Mouse (Mus musculus): ENCODE measurements around the gene Mycbpap. TPM values are rescaled to one million over a fixed set of nuclear protein-coding genes. Genes with fewer than 3 reads are reported as not detected.
A peak's percentile ranks its signal among the peaks of the same experiment; 100 is the strongest.

Gene Mycbpap
- polyA plus RNA-seq (2012; ENCODE audit: insufficient read depth, insufficient read length, missing spikeins): not detected in 2 replicates

GRCm38 (mm10) chr11:94521219-94521843 lies at the start of gene Mycbpap:
TSS of gene Mycbpap (minus strand) at chr11:94521742.
- Histone ChIP-seq H3K4me3 (ENCODE audit: insufficient read depth, low read depth, low read length) (peak within 1 kb of the TSS; percentile 55), H3K4me1 (ENCODE audit: control insufficient read depth, insufficient read depth, insufficient read length, low read length) (no peaks in the 10 kb centered on the region), H3K27ac (replicated peaks; ENCODE audit: low read depth, low read length) (no peak within 1 kb of the TSS)

- no peak overlapping the region for H3K4me3 ChIP-seq (ENCODE audit: insufficient read depth, low read depth, low read length)
- peak overlapping the region; percentile 95 for H3K27ac ChIP-seq (replicated peaks; ENCODE audit: low read depth, low read length)
- peaks cover 8% of the 10 kb centered on the region for H3K4me1 ChIP-seq (ENCODE audit: control insufficient read depth, insufficient read depth, insufficient read length, low read length)
Measured at GRCm38 (mm10) chr11:94570612-94571011, 49.1 kb upstream of the Mycbpap start.

- Histone ChIP-seq H3K4me1 (ENCODE audit: control insufficient read depth, insufficient read depth, insufficient read length, low read length) (peaks cover 5% of the 10 kb centered on the region), H3K27ac (replicated peaks; ENCODE audit: low read depth, low read length) (no peak overlapping the region), H3K4me3 (ENCODE audit: insufficient read depth, low read depth, low read length) (no peak overlapping the region)
Measured at GRCm38 (mm10) chr11:94567326-94567725, 45.8 kb upstream of the Mycbpap start.

- no peak overlapping the region for H3K4me3 ChIP-seq (ENCODE audit: insufficient read depth, low read depth, low read length)
- peaks cover 5% of the 10 kb centered on the region for H3K4me1 ChIP-seq (ENCODE audit: control insufficient read depth, insufficient read depth, insufficient read length, low read length)
- no peak overlapping the region for H3K27ac ChIP-seq (replicated peaks; ENCODE audit: low read depth, low read length)
Measured at GRCm38 (mm10) chr11:94566534-94566933, 45.0 kb upstream of the Mycbpap start.

- H3K4me3 ChIP-seq (ENCODE audit: insufficient read depth, low read depth, low read length): no peak overlapping the region
- H3K27ac ChIP-seq (replicated peaks; ENCODE audit: low read depth, low read length): no peak overlapping the region
- no peaks in the 10 kb centered on the region for H3K4me1 ChIP-seq (ENCODE audit: control insufficient read depth, insufficient read depth, insufficient read length, low read length)
Measured at GRCm38 (mm10) chr11:94565151-94565479, 43.6 kb upstream of the Mycbpap start.

GRCm38 (mm10) chr11:94564437-94565150 lies 43.1 kb upstream of the Mycbpap start, which contains the start of gene Chad:
TSS of gene Chad (plus strand) at chr11:94565047.
- Histone ChIP-seq H3K4me1 (ENCODE audit: control insufficient read depth, insufficient read depth, insufficient read length, low read length) (no peaks in the 10 kb centered on the region), H3K27ac (replicated peaks; ENCODE audit: low read depth, low read length) (no peak within 1 kb of the TSS), H3K4me3 (ENCODE audit: insufficient read depth, low read depth, low read length) (peak within 1 kb of the TSS; percentile 31; the same call in 1 of the 2 replicates)

GRCm38 (mm10) chr11:94563821-94564220 lies 42.3 kb upstream of the Mycbpap start:
- H3K4me3 ChIP-seq (ENCODE audit: insufficient read depth, low read depth, low read length): no peak overlapping the region
- no peaks in the 10 kb centered on the region for H3K4me1 ChIP-seq (ENCODE audit: control insufficient read depth, insufficient read depth, insufficient read length, low read length)
- no peak overlapping the region for H3K27ac ChIP-seq (replicated peaks; ENCODE audit: low read depth, low read length)

GRCm38 (mm10) chr11:94563383-94563782 lies 41.8 kb upstream of the Mycbpap start:
- Histone ChIP-seq H3K4me1 (ENCODE audit: control insufficient read depth, insufficient read depth, insufficient read length, low read length) (no peaks in the 10 kb centered on the region), H3K27ac (replicated peaks; ENCODE audit: low read depth, low read length) (no peak overlapping the region), H3K4me3 (ENCODE audit: insufficient read depth, low read depth, low read length) (no peak overlapping the region)

- Histone ChIP-seq H3K4me1 (ENCODE audit: control insufficient read depth, insufficient read depth, insufficient read length, low read length) (no peaks in the 10 kb centered on the region), H3K4me3 (ENCODE audit: insufficient read depth, low read depth, low read length) (no peak overlapping the region), H3K27ac (replicated peaks; ENCODE audit: low read depth, low read length) (no peak overlapping the region)
Measured at GRCm38 (mm10) chr11:94558226-94558625, 36.7 kb upstream of the Mycbpap start.

- no peak overlapping the region for H3K27ac ChIP-seq (replicated peaks; ENCODE audit: low read depth, low read length)
- no peak overlapping the region for H3K4me3 ChIP-seq (ENCODE audit: insufficient read depth, low read depth, low read length)
- no peaks in the 10 kb centered on the region; the same call in 1 of the 2 replicates for H3K4me1 ChIP-seq (ENCODE audit: control insufficient read depth, insufficient read depth, insufficient read length, low read length)
Measured at GRCm38 (mm10) chr11:94550442-94550744, 28.9 kb upstream of the Mycbpap start.

- Histone ChIP-seq H3K4me3 (ENCODE audit: insufficient read depth, low read depth, low read length) (no peak overlapping the region), H3K4me1 (ENCODE audit: control insufficient read depth, insufficient read depth, insufficient read length, low read length) (no peaks in the 10 kb centered on the region; the same call in 1 of the 2 replicates), H3K27ac (replicated peaks; ENCODE audit: low read depth, low read length) (peak overlapping the region; percentile 32)
Measured at GRCm38 (mm10) chr11:94549691-94550441, 28.3 kb upstream of the Mycbpap start.

GRCm38 (mm10) chr11:94548888-94549690 lies 27.5 kb upstream of the Mycbpap start, which contains the start of gene Rsad1:
TSS of gene Rsad1 (minus strand) at chr11:94549255.
- peak within 1 kb of the TSS; percentile 87 for H3K4me3 ChIP-seq (ENCODE audit: insufficient read depth, low read depth, low read length)
- H3K4me1 ChIP-seq (ENCODE audit: control insufficient read depth, insufficient read depth, insufficient read length, low read length): no peaks in the 10 kb centered on the region; the same call in 1 of the 2 replicates
- peak within 1 kb of the TSS; percentile 89 for H3K27ac ChIP-seq (replicated peaks; ENCODE audit: low read depth, low read length)

GRCm38 (mm10) chr11:94548041-94548784 lies 26.7 kb upstream of the Mycbpap start:
- Histone ChIP-seq H3K27ac (replicated peaks; ENCODE audit: low read depth, low read length) (peak overlapping the region; percentile 89), H3K4me3 (ENCODE audit: insufficient read depth, low read depth, low read length) (peak overlapping the region; percentile 87), H3K4me1 (ENCODE audit: control insufficient read depth, insufficient read depth, insufficient read length, low read length) (no peaks in the 10 kb centered on the region; the same call in 1 of the 2 replicates)

GRCm38 (mm10) chr11:94547271-94547670 lies 25.7 kb upstream of the Mycbpap start:
- no peak overlapping the region for H3K4me3 ChIP-seq (ENCODE audit: insufficient read depth, low read depth, low read length)
- no peaks in the 10 kb centered on the region; the same call in 1 of the 2 replicates for H3K4me1 ChIP-seq (ENCODE audit: control insufficient read depth, insufficient read depth, insufficient read length, low read length)
- no peak overlapping the region for H3K27ac ChIP-seq (replicated peaks; ENCODE audit: low read depth, low read length)
